ENCODE assay signal across 22 mouse cellular contexts in the genomic region with DNA sequence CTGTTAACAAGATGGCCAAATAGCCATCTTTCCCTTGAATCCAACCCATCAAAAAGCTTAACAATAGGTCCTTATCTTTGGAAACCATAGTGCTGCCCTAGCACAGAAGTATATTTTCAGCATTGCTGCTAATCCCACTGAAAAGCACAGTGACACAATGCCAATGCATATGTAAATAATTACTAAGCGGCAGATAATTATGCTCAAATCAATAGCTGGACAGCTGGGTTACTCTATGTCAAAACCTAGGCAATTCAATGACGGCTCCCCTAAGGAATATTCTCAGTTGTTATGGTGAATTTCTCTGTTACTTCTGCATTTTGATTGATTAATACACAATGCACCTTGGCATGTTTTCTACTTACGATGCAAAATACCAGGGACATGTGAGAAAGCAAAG.
DNase-seq lines count a peak whose midpoint lies in the region; ATAC-seq and TF ChIP-seq lines count a peak whose summit lies in the region.
"Had no signal": no experiment of that assay in that cellular context is flagged by ENCODE, and none has a peak within 500 bp of the region (broad histone marks: within the 10 kb centered on the region; RNA-seq: fewer than 3 reads in every experiment).

No protein-coding gene starts in this region.

- TF ChIP-seq CTCF in midbrain, postnatal 0 days (IDR thresholded peaks at IDR 0.05): no peak

- no peaks in the 10 kb centered on the region for H3K27me3 ChIP-seq in forebrain, embryonic 14.5 days (replicated peaks; ENCODE audit: control insufficient read depth, insufficient read depth, low read length)
- no peaks in the 10 kb centered on the region for H3K27me3 ChIP-seq in forebrain, embryonic 15.5 days
- H3K27me3 ChIP-seq in midbrain, embryonic 11.5 days (ENCODE audit: control insufficient read depth, insufficient read depth, low read length): no peaks in the 10 kb centered on the region; the same call in 1 of the 2 replicates
- no peaks in the 10 kb centered on the region for H3K27me3 ChIP-seq in midbrain, postnatal 0 days (ENCODE audit: insufficient read depth, low read length)
- H3K27me3 ChIP-seq in hindbrain, embryonic 15.5 days: no peaks in the 10 kb centered on the region
- no peaks in the 10 kb centered on the region for H3K27me3 ChIP-seq in midbrain, embryonic 16.5 days (ENCODE audit: control insufficient read depth, insufficient read depth, low read depth, low read length)
- H3K27me3 ChIP-seq: CH12.LX, Patski had no signal

- 21% methylated on average over 3 of the region's 3 CpGs for WGBS in forebrain, embryonic 14.5 days
- 20% methylated on average over 3 of the region's 3 CpGs for WGBS in forebrain, embryonic 15.5 days
- WGBS in midbrain, embryonic 11.5 days: 59% methylated on average over 3 of the region's 3 CpGs
- WGBS in midbrain, postnatal 0 days: 30% methylated on average over 3 of the region's 3 CpGs
- WGBS in hindbrain, embryonic 15.5 days: 35% methylated on average over 3 of the region's 3 CpGs
- WGBS in midbrain, embryonic 16.5 days: 23% methylated on average over 3 of the region's 3 CpGs

- no peak overlapping the region for H3K27ac ChIP-seq in forebrain, embryonic 14.5 days (ENCODE audit: low read depth, low read length)
- H3K27ac ChIP-seq in forebrain, embryonic 15.5 days (replicated peaks): no peak overlapping the region
- no peak overlapping the region for H3K27ac ChIP-seq in midbrain, embryonic 11.5 days (ENCODE audit: low read depth, low read length)
- H3K27ac ChIP-seq in midbrain, postnatal 0 days (ENCODE audit: low read depth, low read length): no peak overlapping the region
- H3K27ac ChIP-seq in hindbrain, embryonic 15.5 days (replicated peaks): no peak overlapping the region
- H3K27ac ChIP-seq in midbrain, embryonic 16.5 days (ENCODE audit: low read length): peak overlapping the region; percentile 38; the same call in 1 of the 2 replicates
- H3K27ac ChIP-seq: embryonic facial prominence, embryonic 10.5 days; heart, embryonic 10.5 days had no signal

- peaks cover 17% of the 10 kb centered on the region for H3K4me1 ChIP-seq in forebrain, embryonic 14.5 days (ENCODE audit: control insufficient read depth, insufficient read depth, low read length)
- peaks cover 14% of the 10 kb centered on the region for H3K4me1 ChIP-seq in forebrain, embryonic 15.5 days
- H3K4me1 ChIP-seq in midbrain, embryonic 11.5 days (ENCODE audit: control insufficient read depth, insufficient read depth, low read length): peaks cover 13% of the 10 kb centered on the region; the same call in 1 of the 2 replicates
- no peaks in the 10 kb centered on the region for H3K4me1 ChIP-seq in midbrain, postnatal 0 days (ENCODE audit: insufficient read depth, low read length)
- H3K4me1 ChIP-seq in hindbrain, embryonic 15.5 days (replicated peaks): 0 out of 2 replicates have a peak, but pooled peaks cover 14% of the 10 kb centered on the region
- H3K4me1 ChIP-seq in midbrain, embryonic 16.5 days (ENCODE audit: control insufficient read depth, insufficient read depth, low read length): peaks cover 13% of the 10 kb centered on the region
- H3K4me1 ChIP-seq: heart, embryonic 10.5 days had no signal

- peak; percentile 15; the same call in 1 of the 2 replicates for ATAC-seq in forebrain, embryonic 14.5 days
- no peak for ATAC-seq in forebrain, embryonic 15.5 days (replicated peaks)
- ATAC-seq in midbrain, embryonic 11.5 days (ENCODE audit: low FRiP score): peak; percentile 67; the same call in 1 of the 2 replicates
- ATAC-seq in midbrain, postnatal 0 days (ENCODE audit: low FRiP score): no peak
- peak; percentile 15; the same call in 1 of the 2 replicates for ATAC-seq in hindbrain, embryonic 15.5 days (ENCODE audit: low FRiP score, low read depth)
- ATAC-seq in midbrain, embryonic 16.5 days: no peak
- ATAC-seq: activated CD4-positive, CD25-positive, alpha-beta regulatory T cell, adult 4 months; inflammation-experienced regulatory T-cells, adult 6 months; intestine, postnatal 0 days; Patski had no signal

- H3K9ac ChIP-seq in forebrain, embryonic 14.5 days (ENCODE audit: low read length): no peak overlapping the region
- H3K9ac ChIP-seq in forebrain, embryonic 15.5 days (replicated peaks): no peak overlapping the region
- no peak overlapping the region for H3K9ac ChIP-seq in midbrain, embryonic 11.5 days (ENCODE audit: low read length)
- H3K9ac ChIP-seq in midbrain, postnatal 0 days (replicated peaks; ENCODE audit: low read length, poor library complexity, severe bottlenecking): no peak overlapping the region
- H3K9ac ChIP-seq in hindbrain, embryonic 15.5 days: no peak overlapping the region
- no peak overlapping the region for H3K9ac ChIP-seq in midbrain, embryonic 16.5 days (ENCODE audit: low read depth, low read length)

- peak; percentile 27 for DNase-seq in forebrain, embryonic 14.5 days (ENCODE audit: low spot score)
- DNase-seq in midbrain, embryonic 11.5 days (ENCODE audit: low spot score, missing footprints): no peak
- no peak for DNase-seq in midbrain, postnatal 0 days (ENCODE audit: low spot score)
- no peak for DNase-seq in urinary bladder, postnatal 14 days (ENCODE audit: low spot score)
- DNase-seq: adrenal gland, postnatal 14 days; cerebellum, adult 18-20 months; cerebellum, adult 9-11 months; cerebellum, postnatal 36 days; gastrocnemius, postnatal 36 days; heart, adult 11 months; heart, postnatal 10 days; heart, postnatal 4 days had no signal

- H3K4me3 ChIP-seq in forebrain, embryonic 14.5 days (ENCODE audit: low read depth, low read length): no peak overlapping the region
- H3K4me3 ChIP-seq in forebrain, embryonic 15.5 days: no peak overlapping the region
- no peak overlapping the region for H3K4me3 ChIP-seq in midbrain, embryonic 11.5 days (ENCODE audit: low read depth, low read length)
- no peak overlapping the region for H3K4me3 ChIP-seq in midbrain, postnatal 0 days (ENCODE audit: low read depth, low read length)
- no peak overlapping the region for H3K4me3 ChIP-seq in hindbrain, embryonic 15.5 days
- H3K4me3 ChIP-seq in midbrain, embryonic 16.5 days (ENCODE audit: low read depth, low read length): no peak overlapping the region
- H3K4me3 ChIP-seq: embryonic facial prominence, embryonic 10.5 days; heart, embryonic 10.5 days had no signal

- H3K36me3 ChIP-seq in forebrain, embryonic 14.5 days (ENCODE audit: control insufficient read depth, insufficient read depth, low read length): no peaks in the 10 kb centered on the region
- H3K36me3 ChIP-seq in forebrain, embryonic 15.5 days: no peaks in the 10 kb centered on the region
- no peaks in the 10 kb centered on the region for H3K36me3 ChIP-seq in midbrain, embryonic 11.5 days (ENCODE audit: control insufficient read depth, insufficient read depth, low read length)
- H3K36me3 ChIP-seq in midbrain, postnatal 0 days (ENCODE audit: insufficient read depth, low read length): no peaks in the 10 kb centered on the region
- H3K36me3 ChIP-seq in hindbrain, embryonic 15.5 days: no peaks in the 10 kb centered on the region
- no peaks in the 10 kb centered on the region for H3K36me3 ChIP-seq in midbrain, embryonic 16.5 days (ENCODE audit: control insufficient read depth, insufficient read depth, low read length)
- H3K36me3 ChIP-seq: embryonic facial prominence, embryonic 10.5 days; heart, embryonic 10.5 days had no signal

- H3K9me3 ChIP-seq in forebrain, embryonic 14.5 days (replicated peaks; ENCODE audit: control insufficient read depth, low read length): no peaks in the 10 kb centered on the region
- no peaks in the 10 kb centered on the region for H3K9me3 ChIP-seq in forebrain, embryonic 15.5 days
- H3K9me3 ChIP-seq in midbrain, embryonic 11.5 days (ENCODE audit: control insufficient read depth, low read length): no peaks in the 10 kb centered on the region
- no peaks in the 10 kb centered on the region for H3K9me3 ChIP-seq in midbrain, postnatal 0 days (ENCODE audit: low read length)
- no peaks in the 10 kb centered on the region for H3K9me3 ChIP-seq in hindbrain, embryonic 15.5 days
- no peaks in the 10 kb centered on the region for H3K9me3 ChIP-seq in midbrain, embryonic 16.5 days (replicated peaks; ENCODE audit: control insufficient read depth, low read length, poor library complexity, severe bottlenecking)
- H3K9me3 ChIP-seq: embryonic facial prominence, embryonic 10.5 days; heart, embryonic 10.5 days had no signal

- H3K4me2 ChIP-seq in forebrain, embryonic 14.5 days (ENCODE audit: low read length): no peak overlapping the region
- H3K4me2 ChIP-seq in forebrain, embryonic 15.5 days (replicated peaks): no peak overlapping the region
- no peak overlapping the region for H3K4me2 ChIP-seq in midbrain, embryonic 11.5 days
- no peak overlapping the region for H3K4me2 ChIP-seq in midbrain, postnatal 0 days (ENCODE audit: low read depth, low read length, poor library complexity, severe bottlenecking)
- H3K4me2 ChIP-seq in hindbrain, embryonic 15.5 days: no peak overlapping the region
- H3K4me2 ChIP-seq in midbrain, embryonic 16.5 days (ENCODE audit: low read length): no peak overlapping the region

Comparison
In these comparisons a context has a peak if more than half of its experiments do, and no peak if none do; other contexts are left out.
1. ATAC-seq: peak in forebrain, embryonic 14.5 days (single experiment), midbrain, embryonic 11.5 days (single experiment) and hindbrain, embryonic 15.5 days (single experiment); none in forebrain, embryonic 15.5 days (single experiment), midbrain, postnatal 0 days (single experiment) and midbrain, embryonic 16.5 days (single experiment).